Mouse (Mus musculus) small intestine, adult 2 months (tissue): ENCODE data around the gene Soat1. TPM values are rescaled to one million over a fixed set of nuclear protein-coding genes. Genes with fewer than 3 reads are reported as not detected.

ENCODE experiments used
- H3K27ac ChIP-seq: fragments of 200-500 bp; 2 replicates; pipeline ENCODE4 v1.5.1; 2012; ENCODE audit warnings: low read depth, low read length, control low read depth, inconsistent platforms; ENCODE audit not compliant: insufficient read depth
- H3K27me3 ChIP-seq: fragments of 200-500 bp; 2 replicates; pipeline ENCODE4 v1.6.1; 2012; ENCODE audit warnings: mild to moderate bottlenecking, moderate library complexity, low read length, inconsistent platforms; ENCODE audit not compliant: control insufficient read depth, insufficient read depth
- H3K36me3 ChIP-seq: fragments of 200-500 bp; 2 replicates; pipeline ENCODE4 v1.6.1; 2012; ENCODE audit warnings: mild to moderate bottlenecking, low read length, control low read depth, inconsistent platforms; ENCODE audit not compliant: control insufficient read depth, insufficient read depth
- H3K4me1 ChIP-seq: fragments of 200-500 bp; 2 replicates; pipeline ENCODE4 v1.6.1; 2012; ENCODE audit warnings: low read length, inconsistent platforms, mixed read lengths; ENCODE audit not compliant: control insufficient read depth, insufficient read depth, insufficient read length
- H3K4me3 ChIP-seq: fragments of 200-500 bp; 2 replicates; pipeline ENCODE4 v1.5.1; 2012; ENCODE audit warnings: low read depth, mild to moderate bottlenecking, control low read depth, inconsistent platforms, low read length, moderate library complexity
- CTCF ChIP-seq: fragments of 200-500 bp; IDR thresholded peaks from 2 replicates; pipeline ENCODE4 v1.5.1; 2012; ENCODE audit warnings: low read depth, mild to moderate bottlenecking, control low read depth, inconsistent platforms, low read length, moderate library complexity, mixed read lengths; ENCODE audit not compliant: insufficient replicate concordance, insufficient read length; ENCODE audit errors: extremely low read depth
- POLR2A ChIP-seq: fragments of 200-500 bp; IDR thresholded peaks from 2 replicates; pipeline ENCODE4 v1.6.1; 2012; ENCODE audit warnings: low read depth, mild to moderate bottlenecking, control low read depth, inconsistent platforms, low read length, moderate library complexity
- WGBS: fragments of 180-500 bp; shearing (Covaris S2); methylation state at CpG from one replicate; pipeline ENCODE4 v1.1.7; 2018; 5-methylcytosine and 5-hydroxymethylcytosine counted together
- polyA plus RNA-seq: library from polyadenylated mRNA; depleted of rRNA; stranded (reverse); fragments of >200 nt; gene quantifications from 2 replicates; pipeline ENCODE4 v1.2.3, GENCODE M21; 2012

Soat1 gene
- polyA plus RNA-seq, 1 experiment: 6.1 TPM

DNA sequence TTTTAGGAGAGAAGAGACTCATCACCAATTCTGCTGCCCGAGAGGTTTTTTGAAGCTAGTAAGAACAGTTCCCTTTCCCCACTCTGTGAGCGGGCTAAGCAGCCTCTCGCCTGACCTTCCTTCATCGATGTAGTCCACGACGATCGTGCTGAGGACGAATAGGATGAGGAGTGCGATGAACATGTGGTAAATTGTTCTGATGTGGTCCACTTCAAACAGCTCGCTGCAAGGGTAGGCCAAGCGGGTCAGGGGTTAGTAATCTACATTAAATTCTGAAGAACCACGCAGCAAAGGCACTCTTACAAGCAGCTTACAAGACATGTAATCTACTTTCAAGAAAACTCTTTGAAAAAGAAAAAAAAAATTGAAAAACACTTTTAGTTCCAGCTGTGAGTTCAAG, 31.9 kb downstream of the Soat1 start:
- Histone ChIP-seq H3K27me3 (no peaks in the 10 kb centered on the region), H3K27ac (no peak overlapping the region), H3K4me3 (no peak overlapping the region), H3K36me3 (peaks cover 10% of the 10 kb centered on the region), H3K4me1 (no peaks in the 10 kb centered on the region; the same call in 1 of the 2 replicates)
- TF ChIP-seq POLR2A: no peak
- no peak for TF ChIP-seq CTCF
- WGBS: 95% methylated on average over 12 of the region's 12 CpGs

DNA sequence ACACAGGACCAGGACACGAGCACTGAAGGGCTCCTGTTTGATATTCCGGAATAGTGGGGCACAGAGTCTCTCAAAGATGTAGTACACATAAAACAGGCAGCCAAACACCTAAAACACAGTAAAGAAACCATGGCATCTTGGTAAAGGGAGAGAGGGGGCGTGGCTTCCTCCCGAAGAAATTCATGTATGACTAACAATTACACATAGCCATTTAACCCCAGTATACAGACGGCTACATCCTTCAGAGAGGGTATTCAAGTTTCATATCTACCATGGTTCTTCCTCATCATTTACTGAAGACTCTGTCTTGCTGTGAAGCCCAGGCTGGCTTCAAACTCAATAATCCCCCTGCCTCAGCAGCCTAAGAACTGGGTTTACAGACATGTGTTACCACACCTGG, 36.4 kb downstream of the Soat1 start:
- H3K27me3 ChIP-seq: no peaks in the 10 kb centered on the region
- peaks cover under 1% of the 10 kb centered on the region; the same call in 1 of the 2 replicates for H3K4me1 ChIP-seq
- H3K36me3 ChIP-seq: peaks cover 8% of the 10 kb centered on the region
- H3K27ac ChIP-seq: no peak overlapping the region
- TF ChIP-seq POLR2A (no peak), CTCF (no peak)
- no peak overlapping the region for H3K4me3 ChIP-seq
- WGBS: 83% methylated on average over 5 of the region's 5 CpGs

DNA sequence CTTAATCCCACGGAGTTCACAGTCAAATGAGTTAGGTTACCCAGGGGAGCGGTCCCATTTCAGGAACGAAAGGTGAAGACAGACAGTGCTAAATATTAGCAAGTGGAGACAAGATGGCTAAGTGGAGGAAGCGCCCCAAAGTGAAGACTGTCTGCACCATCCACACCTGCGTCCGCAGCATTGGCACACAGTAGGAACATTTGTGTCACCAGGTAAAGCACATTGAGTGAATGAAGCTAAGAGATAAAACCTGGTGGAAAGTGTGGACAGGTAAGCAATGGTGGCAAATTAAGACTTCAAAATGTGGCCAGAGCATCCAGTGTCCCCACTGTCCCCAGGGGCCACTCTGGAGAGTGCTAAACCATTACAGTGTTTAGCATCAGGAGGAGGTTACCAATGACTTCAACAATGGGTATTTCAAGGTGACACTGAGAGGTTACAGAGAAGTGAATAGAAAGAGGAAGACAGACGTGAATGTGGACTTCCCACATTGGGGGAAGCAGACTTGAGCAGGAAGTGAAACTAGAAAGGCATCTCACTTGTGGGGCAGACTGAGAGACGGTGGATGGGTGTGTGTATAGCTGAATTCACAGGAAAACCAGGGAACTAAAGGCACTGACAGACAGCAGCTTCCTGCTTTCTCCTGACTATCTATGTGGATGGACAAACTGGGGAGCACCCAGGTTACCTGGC, 37.0 kb downstream of the Soat1 start:
- H3K36me3 ChIP-seq: peaks cover 8% of the 10 kb centered on the region
- no peak overlapping the region for H3K27ac ChIP-seq
- TF ChIP-seq CTCF: no peak
- TF ChIP-seq POLR2A: no peak
- H3K4me1 ChIP-seq: peaks cover 3% of the 10 kb centered on the region; the same call in 1 of the 2 replicates
- no peaks in the 10 kb centered on the region for H3K27me3 ChIP-seq
- H3K4me3 ChIP-seq: no peak overlapping the region
- 88% methylated on average over 8 of the region's 8 CpGs for WGBS

DNA sequence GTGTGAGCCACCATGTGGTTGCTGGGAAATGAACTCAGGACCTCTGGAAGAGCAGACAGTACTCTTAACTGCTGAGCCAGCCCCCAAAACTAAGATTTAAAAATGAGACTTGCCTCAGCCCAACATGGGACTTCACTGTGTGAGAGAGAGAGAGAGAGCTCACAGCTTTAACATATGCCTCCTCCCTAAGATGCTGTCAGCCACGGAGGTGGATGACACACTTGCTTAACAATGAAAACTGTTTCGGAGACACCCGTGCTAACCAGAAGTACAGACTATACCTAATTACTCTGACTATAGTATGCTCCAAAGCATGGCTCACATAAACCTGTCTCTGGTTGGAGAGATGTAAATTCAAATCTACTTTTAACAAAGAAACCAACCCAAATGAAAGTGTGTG, 40.6 kb downstream of the Soat1 start:
- Histone ChIP-seq H3K4me3 (no peak overlapping the region), H3K27me3 (no peaks in the 10 kb centered on the region), H3K27ac (no peak overlapping the region), H3K36me3 (peaks cover 5% of the 10 kb centered on the region), H3K4me1 (peaks cover 3% of the 10 kb centered on the region; the same call in 1 of the 2 replicates)
- 80% methylated on average over 3 of the region's 3 CpGs for WGBS
- TF ChIP-seq POLR2A: no peak
- TF ChIP-seq CTCF: no peak

GRCm38 (mm10) chr1:156432498-156432897, 41.6 kb downstream of the Soat1 start:
- no peak overlapping the region for H3K4me3 ChIP-seq
- no peaks in the 10 kb centered on the region for H3K27me3 ChIP-seq
- TF ChIP-seq POLR2A: no peak
- TF ChIP-seq CTCF: no peak
- peaks cover 5% of the 10 kb centered on the region for H3K36me3 ChIP-seq
- H3K27ac ChIP-seq: no peak overlapping the region
- WGBS: 33% methylated on average over 10 of the region's 10 CpGs
- peaks cover 3% of the 10 kb centered on the region; the same call in 1 of the 2 replicates for H3K4me1 ChIP-seq

DNA sequence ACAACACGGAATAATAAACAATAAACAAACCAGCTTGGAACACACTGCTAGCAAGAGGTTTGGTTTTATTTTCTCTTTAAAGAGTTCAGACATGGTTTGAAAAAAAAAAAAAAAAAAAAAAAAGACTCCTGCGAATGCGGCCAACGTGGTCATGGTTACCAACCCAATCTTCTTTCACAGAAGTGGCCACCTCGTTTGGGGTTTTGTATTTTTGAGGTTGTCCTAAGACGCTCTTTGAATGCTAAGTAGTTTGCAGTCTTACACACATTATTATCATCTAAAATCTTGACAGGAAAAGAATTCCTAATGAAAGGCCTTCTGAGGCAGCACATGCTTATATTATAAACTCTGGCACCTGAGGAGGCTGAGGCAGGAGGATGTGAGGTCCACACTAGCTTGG, 45.7 kb downstream of the Soat1 start:
- peaks cover 2% of the 10 kb centered on the region for H3K36me3 ChIP-seq
- 81% methylated on average over 6 of the region's 6 CpGs for WGBS
- no peak overlapping the region for H3K27ac ChIP-seq
- no peak overlapping the region for H3K4me3 ChIP-seq
- H3K4me1 ChIP-seq: peaks cover 3% of the 10 kb centered on the region; the same call in 1 of the 2 replicates
- TF ChIP-seq POLR2A (no peak), CTCF (no peak)
- H3K27me3 ChIP-seq: no peaks in the 10 kb centered on the region

GRCm38 (mm10) chr1:156425746-156426145, 48.4 kb downstream of the Soat1 start:
- no peak for TF ChIP-seq CTCF
- Histone ChIP-seq H3K36me3 (peaks cover 2% of the 10 kb centered on the region; the same call in 1 of the 2 replicates), H3K27me3 (no peaks in the 10 kb centered on the region), H3K4me3 (no peak overlapping the region), H3K27ac (no peak overlapping the region), H3K4me1 (no peaks in the 10 kb centered on the region)
- 90% methylated on average over 4 of the region's 4 CpGs for WGBS
